Mouse (Mus musculus) adrenal gland, postnatal 25 days (tissue): ENCODE measurements around the gene Nlrp9c. TPM values are rescaled to one million over a fixed set of nuclear protein-coding genes. Genes with fewer than 3 reads are reported as not detected.
"Not testable (repeated sequence)": the region's sequence is repeated elsewhere in the genome, so short reads cannot be mapped to it uniquely, and the experiment has no call there.

ENCODE experiments used
- DNase-seq: peaks from one replicate; pipeline ENCODE4 v3.0.0; 2021; ENCODE audit warnings: mixed read lengths
- long read RNA-seq: library from polyadenylated mRNA; stranded (forward); transcript quantifications from one replicate; pipeline ENCODE4 v2.0.0, GENCODE M21; 2021
- total RNA-seq: library from RNA; stranded (reverse); gene quantifications from 2 replicates; pipeline ENCODE4 v1.2.3, GENCODE M21; 2021

The Nlrp9c gene
- not detected in 2 replicates for total RNA-seq
- long read RNA-seq, result 0 reads

GRCm38 (mm10) chr7:26403600-26403999, at the start of gene Nlrp9c:
TSS of gene Nlrp9c (minus strand) at chr7:26403700.
- DNase-seq, result not testable (repeated sequence)

- DNase-seq, result no peak
These were observed 31.3 kb upstream of the Nlrp9c start, which contains the start of gene Nlrp4a for GRCm38 (mm10) chr7:26434813-26435212. TSS of gene Nlrp4a (plus strand) at chr7:26435113.

GRCm38 (mm10) chr7:26391811-26392210, 11.7 kb downstream of the Nlrp9c start:
- DNase-seq, result not testable (repeated sequence)

GRCm38 (mm10) chr7:26391137-26391536, 12.4 kb downstream of the Nlrp9c start:
- not testable (repeated sequence) for DNase-seq

GRCm38 (mm10) chr7:26386691-26387090, 16.8 kb downstream of the Nlrp9c start:
- DNase-seq, result not testable (repeated sequence)

- no peak for DNase-seq
These were observed 22.7 kb downstream of the Nlrp9c start for GRCm38 (mm10) chr7:26380807-26381206.

GRCm38 (mm10) chr7:26373221-26373620, 30.3 kb downstream of the Nlrp9c start:
- not testable (repeated sequence) for DNase-seq

- DNase-seq, result not testable (repeated sequence)
These were observed 46.8 kb downstream of the Nlrp9c start for GRCm38 (mm10) chr7:26356719-26357118.

GRCm38 (mm10) chr7:26352258-26352657, 51.2 kb downstream of the Nlrp9c start:
- DNase-seq, result not testable (repeated sequence)

GRCm38 (mm10) chr7:26350177-26350576, 53.3 kb downstream of the Nlrp9c start:
- not testable (repeated sequence) for DNase-seq

GRCm38 (mm10) chr7:26320361-26320760, 83.1 kb downstream of the Nlrp9c start:
- DNase-seq, result not testable (repeated sequence)

GRCm38 (mm10) chr7:26315809-26316208, 87.7 kb downstream of the Nlrp9c start:
- not testable (repeated sequence) for DNase-seq

GRCm38 (mm10) chr7:26315194-26315593, 88.3 kb downstream of the Nlrp9c start:
- DNase-seq, result not testable (repeated sequence)

GRCm38 (mm10) chr7:26311786-26312185, 91.7 kb downstream of the Nlrp9c start:
- not testable (repeated sequence) for DNase-seq

GRCm38 (mm10) chr7:26306926-26307325, 96.6 kb downstream of the Nlrp9c start, which contains the start of gene Cyp2a4:
TSS of gene Cyp2a4 (plus strand) at chr7:26307169.
- DNase-seq, result not testable (repeated sequence)

GRCm38 (mm10) chr7:26303429-26304166, 99.9 kb downstream of the Nlrp9c start:
- DNase-seq, result not testable (repeated sequence)

Other genes starting within 250 kb of the Nlrp9c start
- gene Cyp2b9, start 230.3 kb downstream of the Nlrp9c start, total RNA-seq, result 1.5 TPM in 1 of 2 replicates, not detected in the other
- gene Vmn1r184, start 143.4 kb downstream of the Nlrp9c start, total RNA-seq, result not detected in 2 replicates
- 4.4 TPM in 1 of 2 replicates, not detected in the other for gene Cyp2a4, start 96.5 kb downstream of the Nlrp9c start, total RNA-seq
- not detected in 2 replicates for gene Nlrp4a, start 31.4 kb upstream of the Nlrp9c start, total RNA-seq
- not detected in 2 replicates for gene Nlrp9a, start 131.3 kb upstream of the Nlrp9c start, total RNA-seq
- gene Vmn1r185, start 214.8 kb upstream of the Nlrp9c start, total RNA-seq, result not detected in 2 replicates